Mouse (Mus musculus) monocyte, adult 5-6 weeks (primary cell): ENCODE results near the gene Zfp800. TPM values are rescaled to one million over a fixed set of nuclear protein-coding genes. Genes with fewer than 3 reads are reported as not detected.

Experiments
- ATAC-seq: fragments of 153-309, 156-312 bp; replicated peaks from 2 replicates; pipeline ENCODE4 v1.8.0; 2017; ENCODE audit warnings: mild to moderate bottlenecking; ENCODE audit not compliant: low TSS enrichment, insufficient number of reproducible peaks, severe bottlenecking, poor library complexity, low FRiP score
- total RNA-seq: library from RNA; stranded (forward); fragments of 200-1000, 200-491, 200-594 nt; gene quantifications from 3 replicates; pipeline ENCODE4 v1.2.3, GENCODE M21; 2017

Gene Zfp800
- total RNA-seq, 1 experiment from 2014 or later: 56.7 TPM

- ATAC-seq: no peak
Observed at GRCm38 (mm10) chr6:28248211-28248610, 149.6 kb downstream of the Zfp800 start.

- ATAC-seq: no peak
Observed at GRCm38 (mm10) chr6:28232618-28233361, 165.0 kb downstream of the Zfp800 start.

DNA sequence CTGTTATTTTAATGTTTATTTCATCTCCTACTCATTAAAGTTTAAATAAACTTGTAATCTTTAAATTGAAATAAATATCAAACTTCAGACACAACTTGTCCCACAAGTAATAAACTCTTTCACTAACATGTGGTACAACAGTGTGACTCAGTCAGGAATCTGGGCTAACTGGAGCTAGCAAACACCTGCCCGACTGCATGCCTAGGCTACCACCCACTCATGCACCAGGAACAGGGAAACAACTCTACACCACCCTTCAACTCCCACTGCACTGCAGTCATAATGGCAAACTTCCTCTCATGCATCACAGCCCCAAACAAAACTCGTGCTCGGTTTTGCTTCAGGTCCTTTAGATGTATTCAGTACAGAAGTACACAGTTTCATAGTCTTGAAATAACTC is 169.7 kb downstream of the Zfp800 start:
- ATAC-seq: no peak

DNA sequence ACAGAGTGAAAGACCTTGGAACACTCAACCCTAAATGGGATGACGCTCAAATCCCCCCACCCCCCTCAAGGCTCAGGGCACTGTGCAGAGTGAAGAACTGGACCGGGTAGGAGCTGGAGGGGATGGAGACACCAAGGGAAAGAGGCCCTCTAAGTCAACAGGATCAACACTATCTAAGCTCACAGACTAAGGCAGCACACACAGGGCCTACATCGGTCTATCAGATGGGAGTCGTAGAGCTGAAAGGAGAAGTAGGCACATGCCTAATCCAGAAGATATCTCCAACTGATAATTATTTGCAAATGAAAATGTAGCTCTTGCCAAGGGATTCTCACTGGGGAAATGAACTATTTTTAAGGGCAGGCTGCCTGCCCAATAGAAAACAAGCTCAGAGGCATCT is 176.8 kb downstream of the Zfp800 start:
- no peak for ATAC-seq

DNA sequence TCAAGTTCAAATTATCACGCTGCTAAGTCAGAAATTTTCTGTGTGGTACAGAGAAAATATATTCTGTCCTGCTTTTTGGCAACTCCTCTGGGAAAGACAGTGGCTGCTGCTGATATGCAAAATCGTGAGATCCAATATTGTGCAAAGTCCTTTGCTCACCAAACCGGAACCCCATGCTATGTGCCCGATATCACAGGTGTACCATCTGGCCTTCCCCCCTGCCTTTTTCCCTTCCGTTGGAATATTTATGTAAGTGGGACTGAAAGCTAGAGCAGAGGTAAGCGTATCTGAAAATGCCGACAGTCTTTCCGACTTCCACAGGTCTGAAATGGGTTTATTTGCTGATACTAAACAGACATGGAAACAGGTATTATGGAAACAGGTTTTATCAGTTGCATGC is 179.4 kb downstream of the Zfp800 start:
- ATAC-seq: no peak

DNA sequence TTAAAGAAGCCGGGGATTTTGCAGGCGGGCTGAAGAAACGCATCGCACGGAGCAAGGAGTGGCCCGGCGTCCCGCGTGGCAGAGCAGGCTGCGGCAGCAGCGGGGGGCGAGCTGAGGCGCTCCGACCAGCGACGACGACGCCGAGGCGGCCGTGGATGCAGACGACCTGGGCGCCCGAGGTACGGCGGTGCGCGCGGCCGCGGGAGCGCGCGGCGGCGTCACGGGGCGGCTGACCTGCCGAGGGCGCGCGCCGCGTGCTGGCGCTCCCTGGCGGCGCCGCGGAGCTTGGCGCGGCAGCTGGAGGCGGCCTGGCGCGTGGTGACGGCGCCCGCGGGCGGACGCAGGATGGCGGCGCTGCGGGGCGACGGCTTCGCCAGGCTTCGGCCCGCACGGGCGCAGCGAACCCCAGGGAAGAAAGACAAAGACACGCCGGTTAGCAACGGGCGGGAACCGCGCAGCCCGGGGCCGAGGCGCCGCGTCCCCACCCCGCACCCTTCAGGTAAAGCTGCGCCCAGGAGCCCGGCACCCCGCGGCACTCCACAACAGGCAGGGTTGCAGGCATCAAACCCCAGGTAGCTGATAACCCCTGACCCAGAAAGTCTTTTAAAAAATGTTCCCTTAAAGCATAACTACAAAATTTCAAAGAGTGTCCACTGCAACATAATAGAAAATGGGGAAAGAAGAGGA is 182.4 kb downstream of the Zfp800 start:
- ATAC-seq: no peak

GRCm38 (mm10) chr6:28214658-28215267 is 183.0 kb downstream of the Zfp800 start:
- 0 out of 2 replicates have a peak, but pooled peaks have one; percentile 27 for ATAC-seq

DNA sequence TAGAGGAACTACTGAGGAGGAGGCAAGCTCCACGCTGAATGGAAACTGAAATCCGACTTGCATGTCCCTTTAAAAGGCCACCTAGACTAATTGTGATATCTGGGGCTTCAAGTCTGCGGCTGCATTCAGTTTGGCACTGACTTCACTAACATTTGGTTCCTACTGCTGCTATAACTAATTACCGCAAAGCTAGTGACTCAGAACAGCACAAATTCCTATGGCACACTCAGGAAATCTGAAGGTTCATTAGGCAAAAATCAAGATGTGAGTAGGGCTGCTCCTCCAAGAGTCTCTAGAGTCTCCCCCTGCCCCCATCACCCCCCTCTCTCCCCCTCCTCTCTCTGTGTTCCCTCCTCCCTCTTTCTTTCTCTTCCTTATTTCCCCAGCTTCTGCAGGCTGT is 194.4 kb downstream of the Zfp800 start:
- ATAC-seq: no peak

DNA sequence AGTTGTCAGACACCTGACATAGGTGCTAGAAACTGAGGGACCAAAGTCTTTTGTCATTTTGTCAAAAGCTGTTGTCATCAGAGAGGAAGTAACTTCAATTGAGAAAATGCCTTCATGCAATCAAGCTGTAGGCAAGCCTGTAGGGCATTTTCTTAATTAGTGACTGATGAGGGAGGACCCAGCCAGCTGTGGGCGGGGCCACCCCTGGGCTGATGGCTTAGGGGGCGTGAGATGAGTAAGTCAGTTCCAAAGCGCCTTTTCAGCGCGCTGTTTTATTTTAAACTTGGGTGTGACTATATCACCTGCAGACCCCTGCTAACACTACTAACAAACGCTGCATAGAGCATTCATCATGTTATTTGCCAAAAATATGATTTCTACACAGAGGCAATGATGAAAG is 195.0 kb downstream of the Zfp800 start:
- ATAC-seq: no peak

DNA sequence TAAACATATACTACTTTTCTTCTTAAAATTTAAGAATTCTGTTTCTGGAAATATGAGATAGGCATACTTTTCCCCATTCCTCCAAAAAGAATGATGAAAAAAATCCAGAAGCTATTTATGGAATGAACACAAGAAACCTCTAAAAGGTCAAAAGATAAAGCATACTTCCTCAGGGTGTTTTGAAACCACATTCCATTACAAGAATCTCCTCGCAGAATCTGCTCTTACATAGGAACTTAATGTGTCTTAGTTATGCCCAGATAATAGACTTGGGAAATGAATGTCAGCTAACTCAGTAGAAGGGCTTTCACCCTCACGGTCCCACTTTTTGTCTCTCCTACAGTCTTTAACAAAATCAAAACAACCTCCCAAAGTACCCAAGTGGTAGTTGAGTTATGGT is 203.9 kb downstream of the Zfp800 start:
- ATAC-seq: no peak

- no peak for ATAC-seq
Observed at GRCm38 (mm10) chr6:28191935-28192334, 205.9 kb downstream of the Zfp800 start.

Other genes starting within 250 kb of the Zfp800 start
- gene Arf5, start 25.6 kb upstream of the Zfp800 start, total RNA-seq: 29.5 to 45.0 TPM (median 41.6 TPM) in 3 replicates
- not detected in 3 replicates for gene Fscn3, start 29.8 kb upstream of the Zfp800 start, total RNA-seq
- 19.5 to 31.0 TPM (median 23.3 TPM) in 3 replicates for gene Gcc1, start 30.4 kb upstream of the Zfp800 start, total RNA-seq
- gene Pax4, start 51.3 kb upstream of the Zfp800 start, total RNA-seq: not detected in 3 replicates
- 110 to 122 TPM (median 119 TPM) in 3 replicates for gene Snd1, start 77.1 kb upstream of the Zfp800 start, total RNA-seq